Mouse (Mus musculus) erythroblast, embryonic 14.5 days (primary cell): ENCODE measurements around the gene Robo2. TPM values are rescaled to one million over a fixed set of nuclear protein-coding genes. Genes with fewer than 3 reads are reported as not detected.

Experiments used
- H3K27me3 ChIP-seq: 2 replicates; pipeline ENCODE4 v1.6.1; 2012; ENCODE audit warnings: inconsistent platforms; ENCODE audit not compliant: control insufficient read depth
- H3K36me3 ChIP-seq: 2 replicates; pipeline ENCODE4 v1.6.1; 2012; ENCODE audit warnings: mild to moderate bottlenecking, inconsistent platforms; ENCODE audit not compliant: control insufficient read depth
- H3K4me1 ChIP-seq: 2 replicates; pipeline ENCODE4 v1.6.1; 2012; ENCODE audit warnings: inconsistent platforms; ENCODE audit not compliant: control insufficient read depth
- H3K4me3 ChIP-seq: replicated peaks from 2 replicates; pipeline ENCODE3; 2012; ENCODE audit warnings: moderate library complexity, mild to moderate bottlenecking, inconsistent platforms
- H3K9me3 ChIP-seq: 2 replicates; pipeline ENCODE4 v1.6.1; 2012; ENCODE audit warnings: low read length, inconsistent platforms, mixed read lengths; ENCODE audit not compliant: control insufficient read depth
- GATA1 ChIP-seq: IDR thresholded peaks from 2 replicates; pipeline ENCODE4 v1.6.1; 2012; ENCODE audit warnings: low read length, inconsistent platforms, mixed read lengths
- TAL1 ChIP-seq: IDR thresholded peaks from 3 replicates; pipeline ENCODE4 v1.6.1; 2012; ENCODE audit warnings: low read length, inconsistent platforms, mixed read lengths
- polyA plus RNA-seq: library from polyadenylated mRNA; stranded (reverse); fragments of >175 nt; gene quantifications from 2 replicates; pipeline ENCODE4 v1.2.3, GENCODE M21; 2012

Robo2 gene
- polyA plus RNA-seq, 1 experiment: not detected

DNA sequence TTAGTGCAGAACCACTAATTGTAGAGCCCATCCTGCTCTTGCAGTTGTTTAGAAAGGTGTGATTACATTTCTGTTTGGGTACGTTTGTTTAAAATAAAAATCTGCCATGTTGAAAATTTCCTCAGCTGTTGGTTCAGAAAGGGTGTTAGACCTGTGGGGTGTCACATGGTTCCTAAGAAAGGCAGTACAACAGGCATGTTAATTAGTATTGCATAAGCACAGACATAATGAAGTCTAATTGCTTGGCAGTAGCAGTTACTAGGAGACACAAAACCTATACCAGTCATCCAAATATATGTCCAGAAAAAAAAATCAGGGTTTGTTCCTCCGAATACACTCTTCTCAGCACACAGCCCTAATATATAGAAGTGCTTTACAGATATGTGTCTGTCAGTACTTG lies 220.0 kb downstream of the Robo2 start:
- Histone ChIP-seq H3K36me3 (no peaks in the 10 kb centered on the region), H3K4me3 (no peak overlapping the region), H3K4me1 (no peaks in the 10 kb centered on the region), H3K9me3 (no peaks in the 10 kb centered on the region), H3K27me3 (no peaks in the 10 kb centered on the region)
- TF ChIP-seq TAL1 (no peak), GATA1 (no peak)

DNA sequence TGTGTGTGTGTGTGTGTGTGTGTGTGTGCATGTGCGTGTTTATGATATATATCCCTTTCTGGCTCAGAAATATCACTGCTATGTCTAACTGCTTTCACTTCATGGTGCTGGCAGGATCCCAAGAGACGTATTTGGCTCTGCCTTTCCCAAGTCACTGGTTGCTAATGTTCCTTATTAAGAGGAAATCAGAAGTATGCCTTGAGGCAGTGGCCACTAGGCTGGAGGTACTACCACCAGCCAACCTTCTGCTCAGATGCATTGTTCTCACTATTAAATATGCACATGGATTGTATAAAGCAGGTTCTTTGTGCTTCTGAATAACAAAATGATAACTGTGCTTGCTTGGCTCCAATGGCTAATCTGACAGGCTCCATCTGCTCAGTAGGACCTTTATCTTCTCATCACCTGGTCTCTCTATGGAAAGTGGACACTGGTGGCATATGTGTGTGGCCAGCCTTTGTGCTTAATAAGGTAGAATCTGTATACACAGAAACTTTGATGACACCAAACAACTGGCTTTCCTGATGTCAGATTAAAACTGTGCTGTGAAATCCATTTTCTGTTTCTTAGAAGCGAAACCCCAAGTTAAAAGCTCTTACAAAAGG lies 229.0 kb downstream of the Robo2 start:
- no peak overlapping the region for H3K4me3 ChIP-seq
- TF ChIP-seq TAL1 (no peak), GATA1 (no peak)
- no peaks in the 10 kb centered on the region for H3K36me3 ChIP-seq
- H3K27me3 ChIP-seq: no peaks in the 10 kb centered on the region
- no peaks in the 10 kb centered on the region for H3K4me1 ChIP-seq
- H3K9me3 ChIP-seq: no peaks in the 10 kb centered on the region

DNA sequence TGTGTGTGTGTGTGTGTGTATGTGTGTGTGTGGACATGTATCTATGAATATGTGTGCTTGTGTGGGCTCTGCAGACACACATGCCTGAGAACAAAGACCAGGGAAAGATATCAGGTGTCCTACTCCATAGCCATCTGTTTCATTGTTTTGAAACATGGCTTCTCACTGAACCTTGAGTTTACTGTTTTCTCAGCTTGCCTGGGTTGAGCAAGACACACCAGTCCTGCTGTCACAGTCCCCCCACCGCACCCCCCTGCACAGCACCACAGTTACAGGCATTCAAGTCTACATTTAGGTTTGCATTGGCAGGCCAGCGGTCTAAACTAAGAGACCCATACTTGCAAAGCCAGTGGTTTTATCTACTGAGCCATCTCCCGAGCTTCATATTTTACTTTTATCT lies 239.0 kb downstream of the Robo2 start:
- Histone ChIP-seq H3K9me3 (no peaks in the 10 kb centered on the region; the same call in 1 of the 2 replicates), H3K4me1 (no peaks in the 10 kb centered on the region), H3K36me3 (no peaks in the 10 kb centered on the region), H3K4me3 (no peak overlapping the region), H3K27me3 (no peaks in the 10 kb centered on the region)
- TF ChIP-seq GATA1: no peak
- no peak for TF ChIP-seq TAL1

- Histone ChIP-seq H3K4me1 (no peaks in the 10 kb centered on the region), H3K27me3 (no peaks in the 10 kb centered on the region), H3K36me3 (no peaks in the 10 kb centered on the region), H3K9me3 (no peaks in the 10 kb centered on the region; the same call in 1 of the 2 replicates), H3K4me3 (no peak overlapping the region)
- TF ChIP-seq TAL1 (no peak), GATA1 (no peak)
Observed at GRCm38 (mm10) chr16:74169642-74170041, 242.0 kb downstream of the Robo2 start.

GRCm38 (mm10) chr16:74169121-74169520 lies 242.5 kb downstream of the Robo2 start:
- H3K4me3 ChIP-seq: no peak overlapping the region

DNA sequence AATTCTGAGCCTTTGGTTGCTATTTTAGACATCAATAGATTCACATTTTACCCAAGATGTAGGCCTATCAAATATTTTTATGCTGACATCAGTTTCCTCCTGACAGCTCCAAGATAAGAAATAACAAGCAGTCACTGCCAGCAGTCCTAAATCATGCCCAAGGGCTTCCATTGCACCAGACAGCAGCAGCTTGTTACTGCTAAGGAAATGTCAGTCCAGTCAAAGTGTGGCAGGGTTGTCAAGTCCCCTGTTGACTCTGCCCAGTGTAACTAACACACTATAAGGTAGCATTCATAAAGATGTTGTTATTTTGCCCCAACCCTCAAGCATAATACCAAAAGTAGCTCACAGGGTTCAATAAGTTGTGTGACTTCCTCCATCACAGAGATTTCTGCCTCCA lies 243.8 kb downstream of the Robo2 start:
- H3K4me3 ChIP-seq: no peak overlapping the region
- H3K27me3 ChIP-seq: no peaks in the 10 kb centered on the region
- TF ChIP-seq TAL1 (no peak), GATA1 (no peak)
- H3K36me3 ChIP-seq: no peaks in the 10 kb centered on the region
- no peaks in the 10 kb centered on the region; the same call in 1 of the 2 replicates for H3K9me3 ChIP-seq
- no peaks in the 10 kb centered on the region for H3K4me1 ChIP-seq

More at GRCm38 (mm10) chr16:74169121-74169520, 242.5 kb downstream of the Robo2 start:
- no peaks in the 10 kb centered on the region for H3K4me1 ChIP-seq
- H3K27me3 ChIP-seq: no peaks in the 10 kb centered on the region
- no peaks in the 10 kb centered on the region for H3K36me3 ChIP-seq
- TF ChIP-seq GATA1 (no peak), TAL1 (no peak)
- H3K9me3 ChIP-seq: no peaks in the 10 kb centered on the region; the same call in 1 of the 2 replicates

GRCm38 (mm10) chr16:74162041-74162440 lies 249.6 kb downstream of the Robo2 start:
- no peaks in the 10 kb centered on the region for H3K9me3 ChIP-seq
- no peaks in the 10 kb centered on the region for H3K36me3 ChIP-seq
- no peak overlapping the region for H3K4me3 ChIP-seq
- no peaks in the 10 kb centered on the region for H3K27me3 ChIP-seq
- no peaks in the 10 kb centered on the region for H3K4me1 ChIP-seq
- TF ChIP-seq TAL1 (no peak), GATA1 (no peak)

- H3K27me3 ChIP-seq: no peaks in the 10 kb centered on the region
- TF ChIP-seq GATA1: no peak
- no peak for TF ChIP-seq TAL1
Observed at GRCm38 (mm10) chr16:74159189-74159588, 252.4 kb downstream of the Robo2 start.

GRCm38 (mm10) chr16:74136181-74136580 lies 275.4 kb downstream of the Robo2 start:
- TF ChIP-seq TAL1 (no peak), GATA1 (no peak)
- H3K9me3 ChIP-seq: peaks cover 3% of the 10 kb centered on the region

More at GRCm38 (mm10) chr16:74159189-74159588, 252.4 kb downstream of the Robo2 start:
- Histone ChIP-seq H3K9me3 (no peaks in the 10 kb centered on the region), H3K4me3 (no peak overlapping the region), H3K4me1 (no peaks in the 10 kb centered on the region), H3K36me3 (no peaks in the 10 kb centered on the region)

GRCm38 (mm10) chr16:74132833-74133232 lies 278.8 kb downstream of the Robo2 start:
- Histone ChIP-seq H3K9me3 (peaks cover 3% of the 10 kb centered on the region), H3K4me1 (no peaks in the 10 kb centered on the region), H3K36me3 (no peaks in the 10 kb centered on the region), H3K4me3 (no peak overlapping the region), H3K27me3 (no peaks in the 10 kb centered on the region)
- TF ChIP-seq TAL1 (no peak), GATA1 (no peak)

More at GRCm38 (mm10) chr16:74136181-74136580, 275.4 kb downstream of the Robo2 start:
- Histone ChIP-seq H3K4me3 (no peak overlapping the region), H3K4me1 (no peaks in the 10 kb centered on the region), H3K36me3 (no peaks in the 10 kb centered on the region), H3K27me3 (no peaks in the 10 kb centered on the region)
